Mouse (Mus musculus) liver, embryonic 11.5 days (tissue): ENCODE measurements at regions not wholly inside any gene's neighbourhood (a gene's known extent, or its start where the extent isn't known, plus 50 kb on each side); places are given as distances from the start of the nearest gene placed in this dataset.
A peak's percentile ranks its signal among the peaks of the same experiment; 100 is the strongest.

Experiments used
- ATAC-seq: fragments of 200-750 bp; cut with Nextera tagmentation; replicated peaks from 2 replicates; pipeline ENCODE4 v1.8.0; 2017; ENCODE audit warnings: moderate number of reproducible peaks, mild to moderate bottlenecking, moderate TSS enrichment, moderate library complexity; ENCODE audit not compliant: low FRiP score
- DNase-seq: peaks from one replicate; pipeline ENCODE4 v3.0.0-alpha.2; 2017; ENCODE audit warnings: low spot score
- H3K27ac ChIP-seq: fragments of 300-500 bp; sonication (generic); 2 replicates; pipeline ENCODE4 v1.5.1; 2014; ENCODE audit warnings: mild to moderate bottlenecking, low read depth, low read length, control low read depth
- H3K27me3 ChIP-seq: fragments of 300-500 bp; sonication (generic); replicated peaks from 2 replicates; pipeline ENCODE4 v1.6.1; 2014; ENCODE audit warnings: low read length, mixed read lengths; ENCODE audit not compliant: control insufficient read depth, insufficient read depth
- H3K36me3 ChIP-seq: fragments of 300-500 bp; sonication (generic); 2 replicates; pipeline ENCODE4 v1.6.1; 2014; ENCODE audit warnings: mild to moderate bottlenecking, low read length, moderate library complexity, mixed read lengths; ENCODE audit not compliant: control insufficient read depth, insufficient read depth
- H3K4me1 ChIP-seq: fragments of 300-500 bp; sonication (generic); replicated peaks from 2 replicates; pipeline ENCODE4 v1.6.1; 2014; ENCODE audit warnings: low read length, mixed read lengths; ENCODE audit not compliant: control insufficient read depth, insufficient read depth
- H3K4me2 ChIP-seq: fragments of 300-500 bp; sonication (generic); 2 replicates; pipeline ENCODE4 v1.6.1; 2014; ENCODE audit warnings: mild to moderate bottlenecking, control low read depth, moderate library complexity
- H3K4me3 ChIP-seq: fragments of 300-500 bp; sonication (generic); 2 replicates; pipeline ENCODE4 v1.5.1; 2014; ENCODE audit warnings: low read depth, low read length, control low read depth
- H3K9ac ChIP-seq: fragments of 300-500 bp; sonication (generic); 2 replicates; pipeline ENCODE4 v1.6.1; 2014; ENCODE audit warnings: low read depth, low read length, control low read depth
- H3K9me3 ChIP-seq: fragments of 300-500 bp; sonication (generic); 2 replicates; pipeline ENCODE4 v1.6.1; 2016; ENCODE audit warnings: low read length, inconsistent platforms, mixed read lengths; ENCODE audit not compliant: control insufficient read depth
- WGBS: fragments of 180-500 bp; shearing (Covaris S2); extraction: QIAGEN DNeasy Blood & Tissue Kit; methylation state at CpG from one replicate; pipeline ENCODE4 v1.1.7; 2014; 5-methylcytosine and 5-hydroxymethylcytosine counted together

- Histone ChIP-seq H3K27ac (no peak overlapping the region), H3K9ac (no peak overlapping the region), H3K36me3 (no peaks in the 10 kb centered on the region), H3K4me3 (no peak overlapping the region), H3K4me1 (no peaks in the 10 kb centered on the region), H3K27me3 (no peaks in the 10 kb centered on the region), H3K4me2 (no peak overlapping the region), H3K9me3 (no peaks in the 10 kb centered on the region)
- no peak for DNase-seq
- no peak for ATAC-seq
- WGBS = 71% methylated on average over 4 of the region's 4 CpGs
Observed at GRCm38 (mm10) chr10:96735885-96736628, 119.3 kb downstream of the Btg1 start.

- H3K27ac ChIP-seq = no peak overlapping the region
- WGBS = 72% methylated on average over 6 of the region's 6 CpGs
- no peak overlapping the region for H3K4me2 ChIP-seq
- ATAC-seq (no peak), DNase-seq (no peak)
- no peaks in the 10 kb centered on the region for H3K9me3 ChIP-seq
- no peaks in the 10 kb centered on the region for H3K4me1 ChIP-seq
- no peak overlapping the region for H3K4me3 ChIP-seq
- no peaks in the 10 kb centered on the region for H3K27me3 ChIP-seq
- H3K36me3 ChIP-seq = no peaks in the 10 kb centered on the region
- no peak overlapping the region for H3K9ac ChIP-seq
Observed at GRCm38 (mm10) chr10:96737972-96738371, 121.2 kb downstream of the Btg1 start.

GRCm38 (mm10) chr10:96738606-96739005 lies 121.8 kb downstream of the Btg1 start:
- 86% methylated on average over 5 of the region's 5 CpGs for WGBS
- Histone ChIP-seq H3K27me3 (no peaks in the 10 kb centered on the region), H3K27ac (no peak overlapping the region), H3K4me2 (no peak overlapping the region), H3K36me3 (no peaks in the 10 kb centered on the region), H3K4me1 (no peaks in the 10 kb centered on the region), H3K9me3 (no peaks in the 10 kb centered on the region), H3K4me3 (no peak overlapping the region), H3K9ac (no peak overlapping the region)
- DNase-seq (no peak), ATAC-seq (no peak)

GRCm38 (mm10) chr10:96744167-96744777 lies 127.5 kb downstream of the Btg1 start:
- Histone ChIP-seq H3K27me3 (no peaks in the 10 kb centered on the region), H3K36me3 (no peaks in the 10 kb centered on the region), H3K9me3 (no peaks in the 10 kb centered on the region), H3K9ac (no peak overlapping the region), H3K4me3 (no peak overlapping the region), H3K4me1 (no peaks in the 10 kb centered on the region), H3K4me2 (no peak overlapping the region), H3K27ac (no peak overlapping the region)
- 63% methylated on average over 11 of the region's 11 CpGs for WGBS
- DNase-seq = no peak
- no peak for ATAC-seq

- no peak overlapping the region for H3K4me2 ChIP-seq
- H3K9me3 ChIP-seq = no peaks in the 10 kb centered on the region
- no peaks in the 10 kb centered on the region for H3K4me1 ChIP-seq
- no peak overlapping the region for H3K27ac ChIP-seq
- H3K27me3 ChIP-seq = no peaks in the 10 kb centered on the region
- 87% methylated on average over 9 of the region's 9 CpGs for WGBS
- DNase-seq = no peak
- ATAC-seq = no peak
- no peaks in the 10 kb centered on the region for H3K36me3 ChIP-seq
- no peak overlapping the region for H3K9ac ChIP-seq
- no peak overlapping the region for H3K4me3 ChIP-seq
Observed at GRCm38 (mm10) chr10:96747015-96747663, 130.3 kb downstream of the Btg1 start.

- H3K4me2 ChIP-seq = no peak overlapping the region
- H3K27me3 ChIP-seq = no peaks in the 10 kb centered on the region
- DNase-seq (no peak), ATAC-seq (no peak)
- H3K9ac ChIP-seq = no peak overlapping the region
- no peaks in the 10 kb centered on the region; the same call in 1 of the 2 replicates for H3K4me1 ChIP-seq
- 47% methylated on average over 5 of the region's 5 CpGs for WGBS
- H3K36me3 ChIP-seq = no peaks in the 10 kb centered on the region
- no peak overlapping the region for H3K27ac ChIP-seq
- no peaks in the 10 kb centered on the region for H3K9me3 ChIP-seq
- H3K4me3 ChIP-seq = no peak overlapping the region
Observed at GRCm38 (mm10) chr10:96750861-96751260, 134.1 kb downstream of the Btg1 start.

- Histone ChIP-seq H3K36me3 (no peaks in the 10 kb centered on the region), H3K4me1 (no peaks in the 10 kb centered on the region; the same call in 1 of the 2 replicates), H3K27ac (0 out of 2 replicates have a peak overlapping the region, but pooled peaks have one; percentile 28), H3K9me3 (no peaks in the 10 kb centered on the region), H3K9ac (no peak overlapping the region), H3K27me3 (no peaks in the 10 kb centered on the region), H3K4me2 (peak overlapping the region; percentile 45), H3K4me3 (no peak overlapping the region)
- peak; percentile 68 for DNase-seq
- WGBS = 16% methylated on average over 12 of the region's 12 CpGs
- ATAC-seq = peak; percentile 83
Observed at GRCm38 (mm10) chr10:96751580-96752264, 134.9 kb downstream of the Btg1 start.

- whole genome bisulfite sequencing = 88% methylated on average over 5 of the region's 5 CpGs
- no peak for DNase-seq
- ATAC-seq = no peak
- no peaks in the 10 kb centered on the region; the same call in 1 of the 2 replicates for H3K4me1 ChIP-seq
- no peak overlapping the region for H3K4me2 ChIP-seq
- no peaks in the 10 kb centered on the region for H3K9me3 ChIP-seq
- H3K27ac ChIP-seq = no peak overlapping the region
- no peaks in the 10 kb centered on the region for H3K27me3 ChIP-seq
- no peak overlapping the region for H3K9ac ChIP-seq
- no peaks in the 10 kb centered on the region for H3K36me3 ChIP-seq
- H3K4me3 ChIP-seq = no peak overlapping the region
Observed at GRCm38 (mm10) chr10:96752531-96752930, 135.7 kb downstream of the Btg1 start.
